Mouse (Mus musculus): Measurements from ENCODE around the gene Aire.

The Aire gene

GRCm38 (mm10) chr10:78069101-78070011 lies 25.9 kb upstream of the Aire start, which contains the start of gene Icosl:
Icosl (plus strand) TSS chr10:78069302.
- H3K27me3 ChIP-seq (ENCODE audit: control insufficient read depth, insufficient read depth, low read length, poor library complexity, severe bottlenecking): no peaks in the 10 kb centered on the region
- peaks cover 31% of the 10 kb centered on the region for H3K36me3 ChIP-seq (ENCODE audit: control insufficient read depth, insufficient read depth, low read length, poor library complexity, severe bottlenecking)
- DNase-seq (ENCODE audit: low read depth, low spot score): peak; percentile 91

GRCm38 (mm10) chr10:78068541-78068940 lies 25.1 kb upstream of the Aire start:
- no peak for DNase-seq (ENCODE audit: low read depth, low spot score)
- Histone ChIP-seq H3K27me3 (ENCODE audit: control insufficient read depth, insufficient read depth, low read length, poor library complexity, severe bottlenecking) (no peaks in the 10 kb centered on the region), H3K36me3 (ENCODE audit: control insufficient read depth, insufficient read depth, low read length, poor library complexity, severe bottlenecking) (peaks cover 24% of the 10 kb centered on the region)

GRCm38 (mm10) chr10:78067226-78067625 lies 23.8 kb upstream of the Aire start:
- peaks cover 19% of the 10 kb centered on the region for H3K36me3 ChIP-seq (ENCODE audit: control insufficient read depth, insufficient read depth, low read length, poor library complexity, severe bottlenecking)
- H3K27me3 ChIP-seq (ENCODE audit: control insufficient read depth, insufficient read depth, low read length, poor library complexity, severe bottlenecking): no peaks in the 10 kb centered on the region
- DNase-seq (ENCODE audit: low read depth, low spot score): peak; percentile 69

- 0 out of 2 replicates have a peak, but pooled peaks cover 2% of the 10 kb centered on the region for H3K36me3 ChIP-seq (ENCODE audit: control insufficient read depth, insufficient read depth, low read length, poor library complexity, severe bottlenecking)
- peak; percentile 43 for DNase-seq (ENCODE audit: low read depth, low spot score)
- H3K27me3 ChIP-seq (ENCODE audit: control insufficient read depth, insufficient read depth, low read length, poor library complexity, severe bottlenecking): no peaks in the 10 kb centered on the region; the same call in 1 of the 2 replicates
Measured at GRCm38 (mm10) chr10:78063122-78063521, 19.7 kb upstream of the Aire start.

GRCm38 (mm10) chr10:78057056-78057455 lies 13.6 kb upstream of the Aire start:
- no peaks in the 10 kb centered on the region; the same call in 1 of the 2 replicates for H3K27me3 ChIP-seq (ENCODE audit: control insufficient read depth, insufficient read depth, low read length, poor library complexity, severe bottlenecking)
- no peak for DNase-seq (ENCODE audit: low read depth, low spot score)
- no peaks in the 10 kb centered on the region for H3K36me3 ChIP-seq (ENCODE audit: control insufficient read depth, insufficient read depth, low read length, poor library complexity, severe bottlenecking)

- H3K27me3 ChIP-seq (ENCODE audit: control insufficient read depth, insufficient read depth, low read length, poor library complexity, severe bottlenecking): no peaks in the 10 kb centered on the region; the same call in 1 of the 2 replicates
- no peak for DNase-seq (ENCODE audit: low read depth, low spot score)
- no peaks in the 10 kb centered on the region for H3K36me3 ChIP-seq (ENCODE audit: control insufficient read depth, insufficient read depth, low read length, poor library complexity, severe bottlenecking)
Measured at GRCm38 (mm10) chr10:78054633-78055565, 11.5 kb upstream of the Aire start.

GRCm38 (mm10) chr10:78049519-78050035 lies 6.2 kb upstream of the Aire start:
- H3K36me3 ChIP-seq (ENCODE audit: control insufficient read depth, insufficient read depth, low read length, poor library complexity, severe bottlenecking): no peaks in the 10 kb centered on the region
- no peaks in the 10 kb centered on the region for H3K27me3 ChIP-seq (ENCODE audit: control insufficient read depth, insufficient read depth, low read length, poor library complexity, severe bottlenecking)
- DNase-seq (ENCODE audit: low read depth, low spot score): no peak

- Histone ChIP-seq H3K27me3 (ENCODE audit: control insufficient read depth, insufficient read depth, low read length, poor library complexity, severe bottlenecking) (no peaks in the 10 kb centered on the region), H3K36me3 (ENCODE audit: control insufficient read depth, insufficient read depth, low read length, poor library complexity, severe bottlenecking) (no peaks in the 10 kb centered on the region)
- no peak for DNase-seq (ENCODE audit: low read depth, low spot score)
Measured at GRCm38 (mm10) chr10:78048061-78048730, 4.8 kb upstream of the Aire start.

- DNase-seq (ENCODE audit: low read depth, low spot score): no peak
- Histone ChIP-seq H3K27me3 (ENCODE audit: control insufficient read depth, insufficient read depth, low read length, poor library complexity, severe bottlenecking) (no peaks in the 10 kb centered on the region), H3K36me3 (ENCODE audit: control insufficient read depth, insufficient read depth, low read length, poor library complexity, severe bottlenecking) (no peaks in the 10 kb centered on the region)
Measured at GRCm38 (mm10) chr10:78046388-78046787, 3.0 kb upstream of the Aire start.

GRCm38 (mm10) chr10:78044531-78044930 lies 1.1 kb upstream of the Aire start:
- no peak for DNase-seq (ENCODE audit: low read depth, low spot score)
- Histone ChIP-seq H3K36me3 (ENCODE audit: control insufficient read depth, insufficient read depth, low read length, poor library complexity, severe bottlenecking) (no peaks in the 10 kb centered on the region), H3K27me3 (ENCODE audit: control insufficient read depth, insufficient read depth, low read length, poor library complexity, severe bottlenecking) (no peaks in the 10 kb centered on the region)

GRCm38 (mm10) chr10:78042697-78043405 lies 559 bp downstream of the Aire start:
- Histone ChIP-seq H3K36me3 (ENCODE audit: control insufficient read depth, insufficient read depth, low read length, poor library complexity, severe bottlenecking) (no peaks in the 10 kb centered on the region), H3K27me3 (ENCODE audit: control insufficient read depth, insufficient read depth, low read length, poor library complexity, severe bottlenecking) (no peaks in the 10 kb centered on the region)
- no peak for DNase-seq (ENCODE audit: low read depth, low spot score)

GRCm38 (mm10) chr10:78042096-78042495 lies 1.3 kb downstream of the Aire start:
- DNase-seq (ENCODE audit: low read depth, low spot score): no peak
- no peaks in the 10 kb centered on the region for H3K36me3 ChIP-seq (ENCODE audit: control insufficient read depth, insufficient read depth, low read length, poor library complexity, severe bottlenecking)

GRCm38 (mm10) chr10:78041647-78042046 lies 1.8 kb downstream of the Aire start, which contains the start of gene Dnmt3l:
Dnmt3l (plus strand) TSS chr10:78041947.
- Histone ChIP-seq H3K36me3 (ENCODE audit: control insufficient read depth, insufficient read depth, low read length, poor library complexity, severe bottlenecking) (no peaks in the 10 kb centered on the region), H3K27me3 (ENCODE audit: control insufficient read depth, insufficient read depth, low read length, poor library complexity, severe bottlenecking) (no peaks in the 10 kb centered on the region)
- no peak for DNase-seq (ENCODE audit: low read depth, low spot score)

More at GRCm38 (mm10) chr10:78042096-78042495, 1.3 kb downstream of the Aire start:
- no peaks in the 10 kb centered on the region for H3K27me3 ChIP-seq (ENCODE audit: control insufficient read depth, insufficient read depth, low read length, poor library complexity, severe bottlenecking)
